Mouse (Mus musculus) cortical plate, adult 2 months (tissue): Measurements from ENCODE around the gene Nf1.

Experiments
- CTCF ChIP-seq: fragments of 200-500 bp; IDR thresholded peaks from 2 replicates; pipeline ENCODE4 v1.5.1; 2011; ENCODE audit warnings: mild to moderate bottlenecking, control low read depth, low read length; ENCODE audit not compliant: insufficient read depth; ENCODE audit errors: extremely low read depth
- POLR2A ChIP-seq: fragments of 200-500 bp; IDR thresholded peaks from 2 replicates; pipeline ENCODE4 v1.6.1; 2011; ENCODE audit warnings: mild to moderate bottlenecking, low read length, control low read depth; ENCODE audit not compliant: insufficient read depth; ENCODE audit errors: extremely low read depth

DNA sequence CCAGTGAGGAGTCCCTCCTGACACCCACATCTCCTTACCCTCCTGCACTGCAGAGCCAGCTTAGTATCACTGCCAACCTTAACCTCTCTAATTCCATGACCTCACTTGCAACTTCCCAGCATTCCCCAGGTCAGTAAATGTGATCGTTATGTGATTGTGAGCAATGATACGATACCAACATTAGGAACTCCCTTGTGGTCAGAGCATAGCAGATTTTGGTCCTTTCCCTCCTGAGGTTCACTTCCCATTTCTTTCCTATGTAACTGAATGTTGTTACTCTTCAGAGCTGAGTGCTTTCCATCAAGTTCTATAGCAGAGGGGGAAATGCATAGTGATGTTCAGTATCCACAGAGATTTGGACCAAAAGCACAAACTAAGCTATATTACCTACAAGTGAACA is 230.8 kb downstream of the Nf1 start:
- no peak for TF ChIP-seq POLR2A
- no peak for TF ChIP-seq CTCF
